Mouse (Mus musculus) lung, embryonic 15.5 days (tissue): ENCODE measurements at regions not wholly inside any gene's neighbourhood (a gene's known extent, or its start where the extent isn't known, plus 50 kb on each side); places are given as distances from the start of the nearest gene placed in this dataset.

ENCODE experiments used
- ATAC-seq: fragments of 200-750 bp; cut with Nextera tagmentation; 2 replicates; pipeline ENCODE4 v1.8.0; 2017; ENCODE audit warnings: moderate number of reproducible peaks, borderline replicate concordance; ENCODE audit not compliant: low FRiP score, low TSS enrichment; ENCODE audit errors: extremely low read depth
- H3K27ac ChIP-seq: fragments of 300-500 bp; sonication (generic); 2 replicates; pipeline ENCODE4 v1.5.1; 2015; ENCODE audit warnings: moderate library complexity, mild to moderate bottlenecking, inconsistent platforms
- H3K27me3 ChIP-seq: fragments of 300-500 bp; sonication (generic); 2 replicates; pipeline ENCODE4 v1.6.1; 2015; ENCODE audit warnings: inconsistent platforms
- H3K36me3 ChIP-seq: fragments of 300-500 bp; sonication (generic); 2 replicates; pipeline ENCODE4 v1.6.1; 2015; ENCODE audit warnings: inconsistent platforms
- H3K4me1 ChIP-seq: fragments of 300-500 bp; sonication (generic); 2 replicates; pipeline ENCODE4 v1.6.1; 2015; ENCODE audit warnings: inconsistent platforms
- H3K4me2 ChIP-seq: fragments of 300-500 bp; sonication (generic); 2 replicates; pipeline ENCODE4 v1.6.1; 2015; ENCODE audit warnings: inconsistent platforms, mild to moderate bottlenecking, moderate library complexity
- H3K4me3 ChIP-seq: fragments of 300-500 bp; sonication (generic); 2 replicates; pipeline ENCODE4 v1.5.1; 2015; ENCODE audit warnings: mild to moderate bottlenecking, inconsistent platforms
- H3K9ac ChIP-seq: fragments of 300-500 bp; sonication (generic); 2 replicates; pipeline ENCODE4 v1.6.1; 2015; ENCODE audit warnings: inconsistent platforms
- H3K9me3 ChIP-seq: fragments of 300-500 bp; sonication (generic); 2 replicates; pipeline ENCODE4 v1.6.1; 2016; ENCODE audit warnings: inconsistent platforms
- WGBS: fragments of 180-500 bp; shearing (Covaris S2); methylation state at CpG from one replicate; pipeline ENCODE4 v1.1.7; 2015; 5-methylcytosine and 5-hydroxymethylcytosine counted together

GRCm38 (mm10) chr13:44530867-44531564 is 198.3 kb upstream of the Jarid2 start:
- Histone ChIP-seq H3K27me3 (no peaks in the 10 kb centered on the region), H3K9ac (no peak overlapping the region), H3K27ac (no peak overlapping the region), H3K9me3 (no peaks in the 10 kb centered on the region), H3K4me2 (no peak overlapping the region), H3K4me1 (no peaks in the 10 kb centered on the region), H3K4me3 (no peak overlapping the region), H3K36me3 (no peaks in the 10 kb centered on the region)
- ATAC-seq: no peak
- 86% methylated on average over 9 of the region's 9 CpGs for WGBS

GRCm38 (mm10) chr13:44532631-44533180 is 196.6 kb upstream of the Jarid2 start:
- no peaks in the 10 kb centered on the region for H3K36me3 ChIP-seq
- no peak overlapping the region for H3K9ac ChIP-seq
- H3K4me2 ChIP-seq: no peak overlapping the region
- no peaks in the 10 kb centered on the region for H3K4me1 ChIP-seq
- no peak overlapping the region for H3K4me3 ChIP-seq
- H3K27ac ChIP-seq: no peak overlapping the region
- no peaks in the 10 kb centered on the region for H3K9me3 ChIP-seq
- 82% methylated on average over 11 of the region's 11 CpGs for WGBS
- ATAC-seq: no peak
- no peaks in the 10 kb centered on the region for H3K27me3 ChIP-seq

- no peak for ATAC-seq
- 85% methylated on average over 6 of the region's 6 CpGs for WGBS
These were observed 194.6 kb upstream of the Jarid2 start for GRCm38 (mm10) chr13:44534575-44535080.

GRCm38 (mm10) chr13:44535441-44535840 is 193.8 kb upstream of the Jarid2 start:
- Histone ChIP-seq H3K9ac (no peak overlapping the region), H3K4me2 (no peak overlapping the region), H3K4me1 (no peaks in the 10 kb centered on the region), H3K27me3 (no peaks in the 10 kb centered on the region), H3K9me3 (no peaks in the 10 kb centered on the region), H3K4me3 (no peak overlapping the region), H3K36me3 (no peaks in the 10 kb centered on the region), H3K27ac (no peak overlapping the region)
- no peak for ATAC-seq
- WGBS: 60% methylated on average over 18 of the region's 18 CpGs

More at GRCm38 (mm10) chr13:44534575-44535080, 194.6 kb upstream of the Jarid2 start:
- Histone ChIP-seq H3K9me3 (no peaks in the 10 kb centered on the region), H3K36me3 (no peaks in the 10 kb centered on the region), H3K4me2 (no peak overlapping the region), H3K27me3 (no peaks in the 10 kb centered on the region), H3K9ac (no peak overlapping the region), H3K4me3 (no peak overlapping the region), H3K27ac (no peak overlapping the region), H3K4me1 (no peaks in the 10 kb centered on the region)

- Histone ChIP-seq H3K4me2 (no peak overlapping the region), H3K4me1 (no peaks in the 10 kb centered on the region), H3K9me3 (no peaks in the 10 kb centered on the region), H3K9ac (no peak overlapping the region), H3K27ac (no peak overlapping the region), H3K27me3 (no peaks in the 10 kb centered on the region), H3K36me3 (no peaks in the 10 kb centered on the region), H3K4me3 (no peak overlapping the region)
- ATAC-seq: no peak
- 80% methylated on average over 7 of the region's 7 CpGs for WGBS
These were observed 191.0 kb upstream of the Jarid2 start for GRCm38 (mm10) chr13:44538238-44538637.

GRCm38 (mm10) chr13:44540401-44540800 is 188.9 kb upstream of the Jarid2 start:
- no peaks in the 10 kb centered on the region for H3K27me3 ChIP-seq
- no peak overlapping the region for H3K4me3 ChIP-seq
- 83% methylated on average over 4 of the region's 4 CpGs for WGBS
- H3K4me2 ChIP-seq: no peak overlapping the region
- H3K36me3 ChIP-seq: no peaks in the 10 kb centered on the region
- no peak for ATAC-seq
- H3K27ac ChIP-seq: no peak overlapping the region
- H3K9ac ChIP-seq: no peak overlapping the region
- no peaks in the 10 kb centered on the region for H3K4me1 ChIP-seq
- no peaks in the 10 kb centered on the region for H3K9me3 ChIP-seq

GRCm38 (mm10) chr13:44541243-44541653 is 188.0 kb upstream of the Jarid2 start:
- no peak overlapping the region for H3K4me3 ChIP-seq
- WGBS: 58% methylated on average over 5 of the region's 5 CpGs
- ATAC-seq: no peak

GRCm38 (mm10) chr13:44544786-44545185 is 184.5 kb upstream of the Jarid2 start:
- Histone ChIP-seq H3K4me3 (no peak overlapping the region), H3K36me3 (no peaks in the 10 kb centered on the region), H3K4me2 (no peak overlapping the region), H3K4me1 (no peaks in the 10 kb centered on the region), H3K9ac (no peak overlapping the region), H3K27me3 (no peaks in the 10 kb centered on the region), H3K9me3 (no peaks in the 10 kb centered on the region), H3K27ac (no peak overlapping the region)
- 75% methylated on average over 9 of the region's 9 CpGs for WGBS
- no peak for ATAC-seq

More at GRCm38 (mm10) chr13:44541243-44541653, 188.0 kb upstream of the Jarid2 start:
- H3K9me3 ChIP-seq: no peaks in the 10 kb centered on the region
- H3K36me3 ChIP-seq: no peaks in the 10 kb centered on the region
- H3K27me3 ChIP-seq: no peaks in the 10 kb centered on the region
- H3K9ac ChIP-seq: no peak overlapping the region
- no peaks in the 10 kb centered on the region for H3K4me1 ChIP-seq
- H3K4me2 ChIP-seq: no peak overlapping the region
- H3K27ac ChIP-seq: no peak overlapping the region

GRCm38 (mm10) chr13:44546289-44546688 is 183.0 kb upstream of the Jarid2 start:
- Histone ChIP-seq H3K4me1 (no peaks in the 10 kb centered on the region), H3K27ac (no peak overlapping the region), H3K9ac (no peak overlapping the region), H3K9me3 (no peaks in the 10 kb centered on the region), H3K27me3 (no peaks in the 10 kb centered on the region), H3K36me3 (no peaks in the 10 kb centered on the region), H3K4me3 (no peak overlapping the region), H3K4me2 (no peak overlapping the region)
- WGBS: 88% methylated on average over 2 of the region's 2 CpGs
- ATAC-seq: no peak

- no peaks in the 10 kb centered on the region for H3K27me3 ChIP-seq
- no peak overlapping the region for H3K4me2 ChIP-seq
- H3K4me3 ChIP-seq: no peak overlapping the region
- no peaks in the 10 kb centered on the region for H3K36me3 ChIP-seq
- H3K4me1 ChIP-seq: no peaks in the 10 kb centered on the region
- no peaks in the 10 kb centered on the region for H3K9me3 ChIP-seq
- no peak overlapping the region for H3K9ac ChIP-seq
- WGBS: 74% methylated on average over 3 of the region's 3 CpGs
- no peak overlapping the region for H3K27ac ChIP-seq
- ATAC-seq: no peak
These were observed 180.4 kb upstream of the Jarid2 start for GRCm38 (mm10) chr13:44548880-44549279.

- H3K27ac ChIP-seq: no peak overlapping the region
- H3K36me3 ChIP-seq: no peaks in the 10 kb centered on the region
- no peaks in the 10 kb centered on the region for H3K9me3 ChIP-seq
- H3K27me3 ChIP-seq: no peaks in the 10 kb centered on the region
- H3K4me3 ChIP-seq: no peak overlapping the region
- H3K4me2 ChIP-seq: no peak overlapping the region
- ATAC-seq: no peak
- 55% methylated on average over 5 of the region's 5 CpGs for WGBS
- H3K4me1 ChIP-seq: no peaks in the 10 kb centered on the region
- no peak overlapping the region for H3K9ac ChIP-seq
These were observed 175.9 kb upstream of the Jarid2 start for GRCm38 (mm10) chr13:44553363-44553762.

- 73% methylated on average over 9 of the region's 9 CpGs for WGBS
- Histone ChIP-seq H3K36me3 (no peaks in the 10 kb centered on the region), H3K4me1 (no peaks in the 10 kb centered on the region), H3K9me3 (no peaks in the 10 kb centered on the region), H3K4me3 (no peak overlapping the region), H3K9ac (no peak overlapping the region), H3K27me3 (no peaks in the 10 kb centered on the region), H3K27ac (no peak overlapping the region), H3K4me2 (no peak overlapping the region)
- ATAC-seq: no peak
These were observed 174.4 kb upstream of the Jarid2 start for GRCm38 (mm10) chr13:44554686-44555463.
